Mouse (Mus musculus) gastrocnemius, adult 8-10 months (tissue): ENCODE results near the gene Acvr1. TPM values are rescaled to one million over a fixed set of nuclear protein-coding genes. Genes with fewer than 3 reads are reported as not detected.
A peak's percentile ranks its signal among the peaks of the same experiment; 100 is the strongest.

ENCODE experiments used
- DNase-seq, 2 experiments: peaks; one replicate each; pipeline ENCODE4 v3.0.0; 2022; ENCODE audit warnings: low spot score in 2 of 2
- total RNA-seq, 4 experiments: library from RNA; stranded (reverse); gene quantifications; 2 replicates each; pipeline ENCODE4 v1.2.4; 2022

The Acvr1 gene
- total RNA-seq, 4 experiments from 2014 or later, result 15.6 to 29.8 (median 19.0) TPM

GRCm38 (mm10) chr2:58521621-58522020, 45.3 kb downstream of the Acvr1 start:
- no peak for DNase-seq

DNA sequence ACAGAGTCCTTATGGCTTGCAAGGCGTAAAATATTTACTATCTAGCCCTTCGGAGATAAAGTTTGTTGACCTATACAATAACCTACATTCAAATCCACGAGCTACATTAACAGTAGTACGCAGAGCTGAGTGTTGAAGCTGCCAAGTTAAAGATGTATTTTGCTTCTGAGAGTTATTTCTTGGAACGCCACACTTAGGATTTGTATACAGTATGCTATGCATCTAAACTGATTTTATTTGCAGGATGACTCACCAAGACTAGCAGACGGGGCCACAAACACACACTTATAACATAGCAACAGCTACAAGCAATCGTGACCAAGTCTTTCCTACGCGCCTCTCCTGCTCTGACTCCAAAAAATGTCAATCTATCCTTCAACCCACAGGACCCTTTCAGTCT, 46.2 kb downstream of the Acvr1 start:
- DNase-seq, result no peak

GRCm38 (mm10) chr2:58518517-58518916, 48.4 kb downstream of the Acvr1 start:
- no peak for DNase-seq

DNA sequence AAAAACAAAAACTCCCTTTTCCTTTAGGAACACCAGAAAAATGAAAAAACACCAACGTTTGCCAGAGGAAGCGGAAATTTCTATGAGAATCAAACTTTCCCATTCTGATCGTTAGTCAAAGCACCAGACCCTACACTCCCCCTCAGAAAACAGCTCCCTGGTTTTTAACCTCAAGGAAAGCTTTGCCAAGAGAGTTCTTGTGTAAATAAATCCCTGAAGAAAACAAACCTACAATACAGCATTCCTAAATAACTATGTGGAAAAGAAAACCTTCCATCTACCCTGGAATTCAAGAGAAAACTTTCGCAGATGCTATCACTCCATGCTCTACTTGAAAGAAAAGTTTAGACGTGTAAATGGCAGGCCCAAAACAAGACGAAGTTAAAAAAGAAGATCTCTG, 50.0 kb downstream of the Acvr1 start:
- DNase-seq, result no peak

DNA sequence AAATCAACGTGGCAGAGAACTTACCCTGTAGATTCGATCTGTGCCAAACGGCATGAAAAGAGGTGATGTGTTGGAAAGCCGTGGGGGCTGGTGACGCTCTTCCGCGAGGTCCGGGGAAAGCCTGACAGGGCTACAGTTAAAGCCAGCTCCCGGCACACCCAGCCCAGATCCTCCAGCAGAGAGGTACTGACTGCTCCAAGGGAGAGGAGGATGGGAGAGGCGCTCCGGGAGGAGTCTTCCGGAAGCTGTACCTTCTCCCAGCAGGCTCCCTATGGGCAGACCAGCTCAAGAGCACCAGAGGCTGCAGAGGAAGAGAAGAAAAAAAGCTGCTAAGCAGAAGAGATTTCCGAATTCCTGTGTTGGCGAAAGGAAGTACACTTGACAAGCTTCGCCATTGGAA, 51.0 kb downstream of the Acvr1 start:
- no peak for DNase-seq

- DNase-seq, result no peak
Measured at GRCm38 (mm10) chr2:58514489-58514888, 52.5 kb downstream of the Acvr1 start.

GRCm38 (mm10) chr2:58513212-58513611, 53.7 kb downstream of the Acvr1 start:
- no peak for DNase-seq

- DNase-seq, result no peak
Measured at GRCm38 (mm10) chr2:58510192-58510591, 56.8 kb downstream of the Acvr1 start.

- DNase-seq, result no peak
Measured at GRCm38 (mm10) chr2:58505306-58506090, 61.5 kb downstream of the Acvr1 start.

DNA sequence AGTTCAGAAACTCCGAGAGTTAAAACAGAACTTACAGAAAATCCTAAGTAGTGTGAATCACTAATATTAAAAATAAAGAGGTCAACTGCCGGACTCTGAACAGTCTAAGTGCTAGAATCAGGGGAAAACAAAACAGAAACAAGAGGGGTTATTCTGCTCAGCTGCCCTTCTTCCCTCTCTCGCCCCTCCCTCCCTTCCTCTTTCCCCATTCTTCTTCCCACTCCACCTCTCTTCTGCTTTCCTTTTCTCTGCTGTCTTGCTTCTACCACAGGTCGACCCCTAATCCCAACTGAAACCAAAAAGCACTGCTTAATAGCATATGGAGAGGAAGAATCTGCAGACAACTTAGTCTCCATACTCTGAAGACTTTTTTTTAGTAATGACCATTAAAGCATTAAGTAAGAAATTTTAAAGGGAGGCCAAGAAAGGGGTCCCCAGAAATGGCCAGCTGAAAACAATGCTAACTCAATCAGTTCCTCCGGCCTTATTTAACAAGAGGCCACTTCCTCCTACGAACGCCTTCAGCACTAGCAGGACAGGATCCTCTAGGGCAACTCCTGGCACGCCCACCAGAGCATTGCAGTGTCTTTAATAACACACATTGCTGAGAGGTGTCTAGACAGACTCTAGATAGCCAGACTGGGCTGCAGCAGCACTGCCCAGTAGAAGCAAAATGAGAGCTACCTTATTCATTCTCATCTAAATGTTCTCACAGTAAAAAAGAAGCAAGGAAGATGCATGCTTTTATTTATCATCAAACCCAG, 70.1 kb downstream of the Acvr1 start:
- no peak for DNase-seq

DNA sequence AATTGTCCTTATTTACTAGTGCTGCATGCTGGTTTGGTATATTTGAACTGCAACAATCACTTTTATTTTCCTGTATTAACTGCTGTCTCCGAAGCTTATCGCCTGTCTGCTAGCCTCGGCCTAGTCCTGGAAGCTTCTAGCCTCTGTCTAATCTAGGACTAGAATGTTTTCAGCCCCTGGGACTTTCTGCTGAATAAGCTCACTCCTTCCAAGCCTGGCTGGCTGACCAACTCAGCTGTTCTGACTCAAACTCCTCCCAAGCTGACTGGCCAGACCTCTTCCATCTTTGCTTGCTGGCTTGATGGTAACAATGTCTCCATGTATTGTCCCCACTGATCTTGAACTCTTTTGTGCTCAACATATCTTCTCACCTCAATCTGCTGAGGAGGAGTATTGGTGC, 71.7 kb downstream of the Acvr1 start:
- no peak for DNase-seq

DNA sequence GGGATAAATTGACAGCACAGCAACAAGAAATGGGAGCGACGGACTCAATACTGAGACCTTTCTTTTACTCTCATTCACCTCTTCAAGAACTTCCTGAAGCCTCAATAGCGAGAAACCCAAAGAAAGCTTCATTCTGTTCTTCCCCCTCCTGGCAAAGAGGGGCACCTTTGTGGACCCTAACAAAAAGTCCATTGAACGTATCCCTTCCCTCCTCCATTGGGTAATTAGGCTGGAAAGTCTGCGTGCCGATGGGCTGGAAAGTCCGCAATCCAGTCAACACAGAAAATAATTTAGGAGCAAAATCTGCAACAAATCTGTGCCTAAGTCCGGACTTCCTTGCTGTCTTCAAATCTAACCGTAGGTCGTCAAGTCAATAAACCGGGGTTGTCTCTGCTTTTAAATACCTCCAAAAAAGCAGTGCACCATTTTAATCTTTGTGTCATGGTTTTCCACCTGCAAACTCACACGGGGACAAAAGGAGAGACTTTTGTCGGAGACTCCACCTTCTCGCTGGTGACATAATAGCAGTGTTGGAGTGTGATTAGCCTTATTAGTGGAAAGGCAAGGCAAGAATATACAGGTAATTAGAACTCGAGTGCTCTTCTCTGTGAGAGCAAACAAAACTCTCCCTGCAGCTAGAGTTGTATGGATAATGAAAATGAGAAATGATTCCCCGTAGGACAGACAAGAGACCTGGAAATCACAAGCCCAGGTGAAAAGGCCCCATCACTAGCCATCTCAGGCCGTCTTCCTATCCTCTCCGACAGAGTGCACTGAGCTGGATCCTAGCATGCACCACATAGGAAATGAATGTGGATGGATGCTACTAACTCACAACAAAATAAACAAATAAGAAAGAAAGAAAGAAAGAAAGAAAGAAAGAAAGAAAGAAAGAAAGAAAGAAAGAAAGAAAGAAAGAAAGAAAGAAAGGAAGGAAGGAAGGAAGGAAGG, 73.0 kb downstream of the Acvr1 start:
- DNase-seq, result no peak

DNA sequence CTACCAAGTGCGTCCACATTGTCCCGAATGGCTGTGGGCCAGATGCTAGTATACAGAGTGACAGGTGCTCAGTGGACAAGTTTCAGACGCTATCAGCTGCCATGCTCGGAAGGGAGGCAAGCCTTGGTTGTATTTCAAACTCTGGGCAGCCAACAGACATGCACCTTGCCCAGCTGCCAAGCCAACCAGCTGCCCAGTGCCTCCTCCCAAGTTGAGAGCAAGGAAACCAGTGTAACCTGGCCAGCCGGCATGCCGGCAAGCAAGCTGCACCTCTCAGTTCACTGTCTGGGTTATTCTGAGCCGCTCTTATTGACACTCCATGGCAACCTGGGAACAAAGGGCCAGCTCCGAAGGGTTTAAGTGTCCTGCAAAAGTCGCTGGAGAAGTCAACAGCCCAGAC, 77.7 kb downstream of the Acvr1 start:
- peak; percentile 77 to 84 for DNase-seq

GRCm38 (mm10) chr2:58488404-58488803, 78.6 kb downstream of the Acvr1 start:
- peak in 1 of 2 experiments; percentile 24 for DNase-seq

DNA sequence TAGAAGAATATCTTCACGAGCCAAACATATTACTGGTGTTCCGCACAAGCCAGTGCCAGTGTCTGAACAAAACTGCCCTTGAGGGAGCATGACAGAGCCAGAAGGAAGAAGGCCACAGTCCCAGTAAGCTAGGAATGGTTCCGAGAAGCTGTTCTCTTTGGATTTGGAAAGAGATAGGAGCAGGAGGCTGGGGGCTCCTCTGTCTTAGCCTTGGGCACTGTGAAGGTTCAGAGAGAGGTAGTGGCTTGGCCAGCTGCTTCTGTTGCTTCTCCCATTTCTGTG, 79.7 kb downstream of the Acvr1 start:
- no peak for DNase-seq

GRCm38 (mm10) chr2:58486441-58487278, 80.3 kb downstream of the Acvr1 start:
- DNase-seq, result no peak

DNA sequence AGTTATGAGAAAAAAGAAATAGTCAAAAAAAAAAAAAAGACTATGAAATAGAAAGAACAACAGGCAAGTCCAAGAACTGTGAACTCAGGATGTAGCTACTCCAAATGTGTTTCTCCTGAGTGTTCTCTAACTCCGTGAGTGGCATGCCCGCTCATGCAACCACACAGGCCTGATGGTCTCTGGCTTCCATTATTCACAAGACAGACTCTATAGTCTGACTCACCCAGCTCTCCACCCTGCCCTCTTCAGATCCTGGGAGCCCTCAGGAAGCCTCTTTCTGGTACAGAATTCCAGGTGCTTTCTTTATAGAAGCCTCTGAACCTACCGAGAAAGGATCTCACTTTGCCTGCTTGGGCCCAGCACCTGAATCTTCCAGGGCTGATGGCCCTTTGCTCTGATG, 81.3 kb downstream of the Acvr1 start:
- DNase-seq, result no peak

DNA sequence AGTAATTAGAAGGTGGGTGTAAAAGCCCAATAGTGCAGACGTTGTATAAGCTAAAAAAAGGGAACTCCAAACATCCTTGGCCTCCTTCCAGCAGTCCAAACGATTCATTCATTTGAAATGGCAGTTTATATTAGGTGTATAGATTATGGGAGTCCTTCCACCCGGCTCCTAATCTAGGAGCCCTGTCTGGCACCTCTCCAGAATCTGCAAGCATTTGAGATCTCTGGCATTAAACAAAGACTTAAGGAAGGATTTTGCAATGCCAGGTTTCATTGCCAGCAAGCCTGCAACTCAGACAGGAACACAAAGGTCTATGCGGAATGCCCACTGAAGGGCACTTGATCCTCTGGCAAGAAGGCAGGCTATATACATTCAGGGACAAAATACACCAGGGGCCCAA, 81.8 kb downstream of the Acvr1 start:
- no peak for DNase-seq

GRCm38 (mm10) chr2:58484284-58484965, 82.5 kb downstream of the Acvr1 start:
- no peak for DNase-seq

DNA sequence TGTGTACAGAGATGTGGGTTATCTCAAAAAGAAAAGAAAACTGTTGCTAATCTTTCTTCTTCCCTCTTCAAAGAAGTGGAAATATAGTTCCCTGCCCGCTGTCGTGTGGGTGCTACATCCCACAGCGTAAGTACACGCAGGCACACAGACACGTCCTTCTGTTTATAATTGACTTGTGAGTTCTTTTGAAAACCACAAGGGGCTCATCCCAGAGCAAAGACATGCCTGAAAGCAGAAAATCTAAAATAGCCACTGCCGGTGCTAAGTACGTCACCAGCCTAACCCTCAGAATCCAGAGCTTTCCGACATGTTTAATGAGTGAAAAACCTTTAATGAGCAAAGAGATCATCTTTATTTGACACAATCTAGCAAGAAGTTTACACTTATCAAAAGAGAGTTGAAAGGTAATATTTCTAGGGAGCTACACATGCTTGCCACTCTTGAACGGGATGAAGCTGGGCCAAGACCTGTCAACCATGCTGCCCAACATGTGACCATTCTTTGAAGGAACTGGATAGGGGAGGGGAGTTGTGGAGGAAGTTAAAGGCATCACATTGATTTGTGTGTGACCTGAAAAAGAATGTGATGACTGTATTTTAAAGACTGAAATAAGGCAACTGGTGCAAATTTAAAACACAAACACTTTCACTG, 85.4 kb downstream of the Acvr1 start:
- no peak for DNase-seq
